Mouse (Mus musculus): ENCODE measurements around the gene Brd3os. TPM values are rescaled to one million over a fixed set of nuclear protein-coding genes. Genes with fewer than 3 reads are reported as not detected.
A peak's percentile ranks its signal among the peaks of the same experiment; 100 is the strongest.

Brd3os gene
- total RNA-seq (2021), result 10 to 100 TPM; 24.5 to 25.4 TPM

- DNase-seq (ENCODE audit: extremely low spot score in 1 of 2, low spot score in 1 of 2), result peak; percentile 82 to 87
Measured at GRCm38 (mm10) chr2:27441767-27442707, at the start of gene Brd3os. Gene Brd3os, plus strand, starts transcription at chr2:27442324.

- no peak for DNase-seq (ENCODE audit: extremely low spot score in 1 of 2, low spot score in 1 of 2)
Measured at GRCm38 (mm10) chr2:27394158-27394832, 47.8 kb upstream of the Brd3os start.

GRCm38 (mm10) chr2:27396656-27397440 lies 45.3 kb upstream of the Brd3os start:
- no peak for DNase-seq (ENCODE audit: extremely low spot score in 1 of 2, low spot score in 1 of 2)

GRCm38 (mm10) chr2:27400083-27400482 lies 42.0 kb upstream of the Brd3os start:
- DNase-seq (ENCODE audit: extremely low spot score in 1 of 2, low spot score in 1 of 2), result no peak

GRCm38 (mm10) chr2:27401544-27401943 lies 40.6 kb upstream of the Brd3os start:
- DNase-seq (ENCODE audit: extremely low spot score in 1 of 2, low spot score in 1 of 2), result no peak

GRCm38 (mm10) chr2:27404375-27405093 lies 37.6 kb upstream of the Brd3os start:
- no peak for DNase-seq (ENCODE audit: extremely low spot score in 1 of 2, low spot score in 1 of 2)

GRCm38 (mm10) chr2:27405094-27405884 lies 36.8 kb upstream of the Brd3os start:
- DNase-seq (ENCODE audit: extremely low spot score in 1 of 2, low spot score in 1 of 2), result no peak

GRCm38 (mm10) chr2:27406928-27407327 lies 35.2 kb upstream of the Brd3os start:
- DNase-seq (ENCODE audit: extremely low spot score in 1 of 2, low spot score in 1 of 2), result no peak

GRCm38 (mm10) chr2:27408194-27408593 lies 33.9 kb upstream of the Brd3os start:
- no peak for DNase-seq (ENCODE audit: extremely low spot score in 1 of 2, low spot score in 1 of 2)

- DNase-seq (ENCODE audit: extremely low spot score in 1 of 2, low spot score in 1 of 2), result no peak
Measured at GRCm38 (mm10) chr2:27410518-27411140, 31.5 kb upstream of the Brd3os start.

GRCm38 (mm10) chr2:27411688-27412174 lies 30.4 kb upstream of the Brd3os start:
- no peak for DNase-seq (ENCODE audit: extremely low spot score in 1 of 2, low spot score in 1 of 2)

GRCm38 (mm10) chr2:27412245-27412800 lies 29.8 kb upstream of the Brd3os start:
- DNase-seq (ENCODE audit: extremely low spot score in 1 of 2, low spot score in 1 of 2), result no peak

GRCm38 (mm10) chr2:27413582-27413935 lies 28.6 kb upstream of the Brd3os start:
- DNase-seq (ENCODE audit: extremely low spot score in 1 of 2, low spot score in 1 of 2), result no peak

GRCm38 (mm10) chr2:27413936-27414657 lies 28.0 kb upstream of the Brd3os start:
- DNase-seq (ENCODE audit: extremely low spot score in 1 of 2, low spot score in 1 of 2), result no peak

GRCm38 (mm10) chr2:27415060-27415783 lies 26.9 kb upstream of the Brd3os start:
- DNase-seq (ENCODE audit: extremely low spot score in 1 of 2, low spot score in 1 of 2), result no peak

- DNase-seq (ENCODE audit: extremely low spot score in 1 of 2, low spot score in 1 of 2), result no peak
Measured at GRCm38 (mm10) chr2:27416425-27416824, 25.7 kb upstream of the Brd3os start.

- no peak for DNase-seq (ENCODE audit: extremely low spot score in 1 of 2, low spot score in 1 of 2)
Measured at GRCm38 (mm10) chr2:27417648-27418153, 24.4 kb upstream of the Brd3os start.
